Mouse (Mus musculus) megakaryocyte, embryonic 14.5 days (primary cell): ENCODE data around the gene Atxn7l1.

Experiments used
- FLI1 ChIP-seq: IDR thresholded peaks from 2 replicates; pipeline ENCODE4 v1.6.1; 2012; ENCODE audit warnings: low read length, inconsistent platforms, mixed read lengths
- GATA1 ChIP-seq: IDR thresholded peaks from 3 replicates; pipeline ENCODE4 v1.6.1; 2012; ENCODE audit warnings: mixed read lengths, low read length, inconsistent platforms, borderline replicate concordance

GRCm38 (mm10) chr12:33170822-33171221 is 23.3 kb downstream of the Atxn7l1 start:
- TF ChIP-seq GATA1 (no peak), FLI1 (no peak)
